Mouse (Mus musculus): ENCODE measurements around the gene Igf2bp2. TPM values are rescaled to one million over a fixed set of nuclear protein-coding genes. Genes with fewer than 3 reads are reported as not detected.

The Igf2bp2 gene
- total RNA-seq, 2 experiments from 2014 or later: 32.2 to 33.8 TPM

DNA sequence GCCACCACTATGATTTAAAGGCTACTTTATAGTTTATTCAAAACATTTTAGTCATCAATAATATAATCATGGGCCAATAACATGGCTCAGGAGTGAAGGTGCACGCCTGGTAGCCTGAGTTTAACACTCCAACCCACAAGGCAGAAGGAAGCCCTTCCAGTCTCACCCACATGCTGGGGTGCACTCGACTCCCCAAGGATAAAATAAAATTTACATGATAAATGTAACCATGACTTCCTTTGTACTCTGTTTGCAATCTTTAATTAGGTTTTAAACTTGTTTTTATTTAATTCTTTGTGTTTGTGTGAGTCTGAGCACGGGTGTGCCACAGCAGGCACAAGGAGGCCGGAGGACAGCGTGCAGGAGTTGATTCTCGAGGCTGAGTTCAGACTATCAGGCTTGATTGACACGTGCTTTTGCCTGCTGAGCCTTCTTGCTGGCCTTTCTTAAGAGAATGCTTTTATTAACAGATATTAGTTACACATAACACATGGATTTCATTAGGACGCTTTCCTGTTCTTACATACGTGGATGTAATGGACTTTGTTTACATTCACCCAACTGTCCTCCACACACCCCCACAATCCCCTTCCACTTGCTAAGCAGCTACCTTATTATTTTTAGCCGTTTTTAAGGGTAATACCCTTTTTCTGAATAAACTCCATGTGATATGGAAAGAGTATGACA is 13.3 kb downstream of the Igf2bp2 start:
- no peak for DNase-seq (ENCODE audit: low spot score in 2 of 2)

DNA sequence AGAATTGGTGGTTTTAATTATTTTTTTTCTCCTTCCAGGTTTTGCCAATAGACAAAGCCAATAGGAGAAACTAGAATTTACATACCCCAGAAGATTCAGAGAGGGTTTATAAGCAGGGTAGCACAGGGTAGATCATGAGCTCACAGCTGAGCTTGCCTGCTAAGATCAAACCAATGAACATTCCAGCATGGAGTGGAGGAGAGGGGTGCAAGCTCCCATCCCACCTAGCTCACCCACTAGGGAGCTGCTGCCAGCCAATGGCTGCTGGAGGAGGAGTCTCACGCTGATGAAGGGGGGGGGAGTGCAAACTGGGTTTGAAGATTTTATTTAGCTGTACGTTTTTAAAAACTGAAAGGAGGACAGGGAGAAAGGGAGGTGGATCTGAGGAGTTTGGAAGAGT is 14.0 kb downstream of the Igf2bp2 start:
- no peak for DNase-seq (ENCODE audit: low spot score in 2 of 2)

DNA sequence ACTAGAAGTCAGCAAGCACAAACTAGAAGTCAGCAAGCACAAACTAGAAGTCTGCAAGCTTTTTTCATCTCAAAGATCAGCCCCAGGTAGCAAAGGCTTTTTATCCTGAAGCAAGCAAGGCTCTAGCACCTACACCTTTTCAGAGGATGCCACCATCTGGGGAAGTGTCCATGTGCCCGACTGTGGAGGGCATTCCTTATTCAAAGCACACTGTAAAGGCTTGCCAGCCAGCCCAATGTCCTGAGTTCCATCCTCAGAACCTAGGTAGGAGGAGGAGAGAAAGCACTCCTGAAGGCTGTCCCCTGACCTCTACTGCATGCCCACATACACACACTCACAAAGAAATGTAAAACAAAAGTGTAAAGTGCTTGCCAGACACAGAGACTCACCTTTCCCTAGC is 16.0 kb downstream of the Igf2bp2 start:
- no peak for DNase-seq (ENCODE audit: low spot score in 2 of 2)

DNA sequence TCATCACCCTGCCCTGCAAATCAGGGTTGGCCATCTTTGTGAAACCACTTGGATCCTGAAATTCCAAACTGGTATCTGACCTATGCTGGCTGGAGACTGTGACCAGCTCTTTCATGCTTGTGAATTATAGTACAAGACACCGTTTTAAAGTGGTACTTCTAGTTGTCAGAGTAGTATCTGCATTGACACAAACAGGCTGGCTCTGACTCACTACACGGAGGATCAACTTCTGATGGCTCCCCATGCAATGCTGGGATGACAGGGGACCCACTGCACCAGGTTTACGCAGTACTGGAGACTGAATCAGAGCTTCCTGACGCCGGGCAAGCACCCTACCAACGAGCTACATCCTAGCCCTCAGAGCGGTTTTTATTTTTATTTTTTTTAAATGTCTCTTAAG is 17.0 kb downstream of the Igf2bp2 start:
- no peak for DNase-seq (ENCODE audit: low spot score in 2 of 2)

DNA sequence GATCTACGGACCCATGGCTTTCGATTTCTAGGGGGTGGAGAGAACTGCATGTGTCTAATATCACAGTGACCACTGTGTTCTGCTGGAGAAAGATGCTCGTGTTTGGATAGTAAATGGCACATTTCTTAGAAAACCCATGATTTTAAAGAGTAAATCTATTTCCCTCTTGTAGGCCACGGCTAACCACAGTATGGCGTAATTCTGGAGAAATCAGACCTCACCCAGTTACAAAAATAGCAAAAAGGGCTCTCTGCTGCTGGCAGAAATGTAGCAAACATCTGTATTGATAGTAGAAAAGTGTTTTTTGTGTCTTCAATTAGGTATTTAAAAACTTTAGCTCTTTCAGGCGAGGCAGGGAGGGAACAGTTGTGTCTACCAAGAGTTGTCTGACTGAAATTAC is 18.6 kb downstream of the Igf2bp2 start:
- DNase-seq (ENCODE audit: low spot score in 2 of 2): no peak

DNA sequence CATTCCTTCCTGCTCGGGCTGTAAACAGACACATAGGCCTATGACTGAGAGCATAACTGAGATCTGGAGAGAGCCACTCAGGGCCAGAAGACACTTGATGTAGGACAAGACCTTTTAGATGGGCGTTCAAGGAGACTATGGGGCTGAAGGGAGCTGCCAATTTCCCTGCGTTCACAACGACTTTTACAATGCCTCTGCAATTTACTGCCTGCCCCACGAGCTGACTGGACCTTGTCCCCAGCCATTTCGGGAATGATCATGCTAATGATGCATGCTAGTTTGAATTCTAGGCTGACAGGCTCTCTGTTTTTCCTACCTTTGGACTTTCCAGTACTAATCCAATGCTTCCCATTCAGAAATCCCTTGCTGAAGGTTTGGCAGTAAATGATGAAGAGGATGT is 22.2 kb downstream of the Igf2bp2 start:
- DNase-seq (ENCODE audit: low spot score in 2 of 2): no peak

DNA sequence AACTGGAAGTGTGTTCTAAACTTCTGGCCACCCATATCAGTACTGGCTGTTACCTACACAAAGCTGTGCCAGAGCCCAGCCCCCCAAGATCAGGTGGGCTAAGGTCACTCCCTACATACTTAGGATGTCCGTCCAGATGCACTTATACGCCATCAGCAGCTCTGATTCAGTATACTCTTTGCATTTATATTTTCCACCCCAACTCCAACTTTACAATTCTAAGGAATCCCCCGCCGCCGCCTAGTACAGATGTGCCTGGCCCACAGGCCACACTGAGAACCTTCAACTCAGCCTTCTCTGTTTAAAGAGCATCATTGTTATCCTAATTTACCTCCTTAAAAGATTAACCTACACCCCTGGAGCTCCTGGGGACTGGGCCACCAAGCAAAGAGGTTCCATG is 23.3 kb downstream of the Igf2bp2 start:
- no peak for DNase-seq (ENCODE audit: low spot score in 2 of 2)

DNA sequence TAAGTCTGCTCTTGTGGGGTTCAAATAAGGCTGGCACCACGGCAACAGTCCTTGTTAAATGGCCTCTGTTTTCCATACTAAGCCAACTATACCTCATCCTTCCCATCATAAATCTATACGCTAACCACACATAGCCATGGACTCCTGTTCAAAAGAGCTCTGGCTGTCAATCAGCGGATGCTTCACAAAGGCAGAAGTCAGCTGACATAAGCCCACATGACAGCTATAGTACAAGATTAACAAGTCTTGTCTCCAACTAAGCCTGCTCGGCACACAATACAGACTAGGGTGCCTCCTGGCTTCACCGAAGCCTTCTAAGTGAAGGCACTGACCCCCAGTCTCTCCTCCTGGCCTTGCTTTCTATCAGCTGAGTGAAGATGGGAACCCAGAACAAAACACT is 26.9 kb downstream of the Igf2bp2 start:
- DNase-seq (ENCODE audit: low spot score in 2 of 2): no peak

DNA sequence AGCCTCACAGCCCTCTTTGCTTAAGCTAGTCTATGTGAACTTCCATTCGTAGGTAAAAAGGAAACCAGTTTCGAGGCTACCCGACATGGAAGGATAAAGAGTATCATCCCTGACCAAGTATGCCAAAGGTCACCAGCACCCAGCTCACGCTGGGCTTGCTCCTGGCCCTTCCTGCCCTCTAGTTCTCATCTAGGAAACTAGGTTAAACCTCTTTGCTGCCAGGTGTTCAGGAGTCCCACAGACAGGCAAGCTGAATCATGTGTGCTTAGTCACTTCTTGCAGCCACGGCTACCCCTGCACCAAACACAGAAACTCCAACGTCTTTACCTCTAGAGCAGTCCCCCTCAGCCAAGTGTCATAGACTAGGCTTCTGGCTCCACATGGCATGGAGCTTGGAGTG is 31.8 kb downstream of the Igf2bp2 start:
- DNase-seq (ENCODE audit: low spot score in 2 of 2): no peak

DNA sequence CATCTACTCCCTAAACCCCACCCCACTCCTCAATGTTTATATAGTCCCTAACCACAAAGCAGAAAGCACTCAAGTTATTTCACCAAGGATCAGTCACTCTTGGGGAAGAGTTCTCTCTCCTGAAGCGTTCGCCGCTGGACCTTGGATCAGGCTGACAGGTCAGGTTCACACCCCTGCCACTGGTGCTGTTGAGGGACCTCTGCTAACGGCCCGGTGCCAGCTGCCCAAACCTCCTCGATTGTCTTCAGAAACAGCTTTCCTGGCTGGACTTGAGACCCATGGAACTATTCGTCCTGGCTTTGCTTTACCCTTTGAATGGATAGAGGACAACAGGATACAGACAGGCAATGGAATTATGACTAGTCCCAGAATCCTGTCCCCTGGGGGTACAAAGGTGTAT is 33.6 kb downstream of the Igf2bp2 start:
- no peak for DNase-seq (ENCODE audit: low spot score in 2 of 2)

DNA sequence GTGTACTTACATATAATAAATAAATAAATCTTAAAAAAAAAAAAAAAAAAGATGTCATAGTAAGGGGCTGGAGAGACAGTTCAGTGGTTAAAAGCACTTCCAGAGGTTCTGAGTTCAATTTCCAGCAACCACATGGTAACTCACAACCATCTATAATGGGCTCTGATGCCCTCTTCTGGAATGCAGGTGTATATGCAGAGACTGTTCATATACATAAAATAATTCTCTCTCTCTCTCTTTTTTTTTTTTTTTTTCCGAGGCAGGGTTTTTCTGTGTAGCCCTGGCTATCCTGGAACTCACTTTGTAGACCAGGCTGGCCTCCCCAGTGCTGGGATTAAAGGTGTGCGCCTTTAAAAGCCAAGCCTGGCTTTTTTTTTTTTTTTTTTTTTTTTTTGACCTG is 34.5 kb downstream of the Igf2bp2 start:
- DNase-seq (ENCODE audit: low spot score in 2 of 2): no peak

DNA sequence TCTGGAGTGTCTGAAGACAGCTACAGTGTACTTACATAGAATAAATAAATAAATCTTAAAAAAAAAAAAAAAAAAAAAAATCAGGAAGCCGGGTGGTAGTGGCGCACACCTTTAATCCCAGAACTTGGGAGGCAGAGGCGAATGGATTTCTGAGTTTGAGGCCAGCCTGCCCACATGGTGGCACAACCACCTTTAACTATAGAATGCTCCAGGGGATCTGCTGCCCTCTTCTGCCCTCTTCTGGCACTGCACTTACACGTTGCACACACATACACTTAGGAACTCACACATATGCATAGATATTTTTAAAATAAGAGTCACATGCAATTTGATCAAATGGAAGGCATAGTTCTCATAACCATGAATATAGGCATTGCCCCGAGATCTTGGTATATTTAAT is 35.3 kb downstream of the Igf2bp2 start:
- DNase-seq (ENCODE audit: low spot score in 2 of 2): no peak

DNA sequence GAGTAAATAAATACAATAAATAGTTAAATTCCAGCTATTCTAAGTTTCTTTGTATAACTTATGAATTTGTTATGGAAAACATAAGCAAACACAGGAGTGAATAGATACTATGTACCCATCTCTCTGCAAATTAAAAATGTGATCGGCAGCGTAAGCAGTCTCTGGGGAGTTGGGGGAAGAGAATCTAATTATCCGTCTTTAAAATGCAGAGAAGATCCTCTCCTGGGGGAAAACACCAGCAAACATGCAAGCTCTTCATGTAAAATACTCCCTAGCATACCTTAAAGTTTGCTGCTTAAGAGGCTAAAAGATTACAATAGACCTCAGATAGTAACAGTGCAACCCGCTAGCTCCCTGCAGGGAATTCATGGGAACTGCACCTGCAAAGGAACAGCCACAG is 36.2 kb downstream of the Igf2bp2 start:
- no peak for DNase-seq (ENCODE audit: low spot score in 2 of 2)

DNA sequence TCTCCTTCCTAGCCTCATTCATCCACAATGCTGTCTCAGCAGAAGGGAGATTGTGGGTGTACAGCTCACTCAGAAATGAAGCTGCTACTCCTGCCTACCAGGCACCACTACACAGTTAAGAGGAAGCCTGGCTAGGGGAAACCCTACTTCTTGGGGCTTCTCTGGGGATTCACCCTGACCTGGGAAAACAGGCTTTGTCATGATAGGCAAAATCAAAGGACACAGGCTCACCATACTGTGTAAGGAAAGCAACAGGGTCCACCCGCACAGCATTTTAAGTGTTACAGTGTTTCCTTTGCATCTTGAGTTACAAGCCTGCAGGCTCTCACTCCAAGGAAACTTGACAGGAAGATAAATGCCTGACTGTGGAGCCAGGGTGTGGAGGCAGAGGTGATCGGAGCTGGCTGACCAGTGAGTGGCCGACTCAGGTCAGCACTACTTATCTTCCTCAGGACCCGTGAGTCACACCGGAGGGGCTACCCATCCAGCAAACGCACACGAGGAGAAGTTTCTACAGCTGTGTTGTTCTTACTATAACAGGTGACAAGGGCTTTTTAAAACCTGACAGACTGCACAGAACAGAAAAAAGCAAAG is 38.7 kb downstream of the Igf2bp2 start:
- no peak for DNase-seq (ENCODE audit: low spot score in 2 of 2)

DNA sequence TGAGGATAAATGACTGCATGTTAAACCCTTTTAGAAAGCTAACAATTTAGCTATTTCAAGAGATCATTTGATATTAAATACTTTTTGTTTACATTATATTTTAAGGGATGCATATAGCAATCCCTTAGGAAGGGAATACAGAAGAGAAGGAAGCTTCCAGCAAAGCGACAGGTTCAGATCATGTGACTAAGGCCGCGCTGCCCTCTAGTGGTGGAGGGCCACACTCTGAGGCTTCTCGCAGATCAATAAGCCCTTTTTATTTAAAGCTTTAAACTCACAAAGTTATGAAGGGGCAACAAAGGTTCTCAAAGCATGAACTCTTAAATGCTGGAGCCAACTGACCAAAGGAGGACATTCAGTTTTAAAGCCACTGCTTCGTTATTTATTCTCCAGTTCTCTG is 39.4 kb downstream of the Igf2bp2 start:
- peak; percentile 29 to 60 for DNase-seq (ENCODE audit: low spot score in 2 of 2)

DNA sequence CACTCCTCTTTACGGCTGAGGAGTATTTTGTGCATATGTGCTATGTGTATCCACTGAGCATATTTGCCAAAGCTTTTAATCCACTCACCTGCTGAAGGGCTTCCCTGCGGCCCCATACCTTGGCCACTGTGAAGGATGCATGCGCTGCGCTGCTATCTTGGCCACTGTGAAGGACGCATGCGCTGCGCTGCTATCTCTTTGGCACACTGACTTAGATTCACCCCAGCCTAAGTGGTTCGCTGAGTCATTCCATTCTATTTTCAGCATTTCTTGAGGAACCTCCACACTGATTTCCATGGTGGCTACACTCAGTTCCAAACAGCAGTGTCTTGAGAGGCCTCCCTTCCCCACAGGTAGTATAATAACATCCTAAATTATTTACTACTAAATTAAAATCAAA is 42.0 kb downstream of the Igf2bp2 start:
- DNase-seq (ENCODE audit: low spot score in 2 of 2): no peak

DNA sequence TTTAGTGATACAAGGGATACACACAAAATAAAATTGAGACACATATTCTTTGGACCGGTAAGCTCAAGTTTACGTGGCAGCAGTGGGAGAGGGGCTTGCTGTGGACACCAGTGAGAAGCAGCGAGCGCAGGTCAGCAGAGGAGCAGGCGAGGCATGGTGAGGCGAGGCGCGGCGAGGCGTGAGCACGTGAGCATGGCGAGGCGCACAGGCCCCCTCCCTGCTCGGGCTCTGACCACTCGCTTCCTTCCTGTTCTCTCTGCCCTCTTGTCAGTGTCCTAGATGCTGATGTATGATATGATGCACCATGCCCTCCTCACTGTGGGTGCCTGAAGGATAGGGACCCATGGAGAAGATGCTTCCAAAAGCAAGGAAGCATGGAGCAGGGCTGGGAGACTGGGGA is 43.6 kb downstream of the Igf2bp2 start:
- no peak for DNase-seq (ENCODE audit: low spot score in 2 of 2)

DNA sequence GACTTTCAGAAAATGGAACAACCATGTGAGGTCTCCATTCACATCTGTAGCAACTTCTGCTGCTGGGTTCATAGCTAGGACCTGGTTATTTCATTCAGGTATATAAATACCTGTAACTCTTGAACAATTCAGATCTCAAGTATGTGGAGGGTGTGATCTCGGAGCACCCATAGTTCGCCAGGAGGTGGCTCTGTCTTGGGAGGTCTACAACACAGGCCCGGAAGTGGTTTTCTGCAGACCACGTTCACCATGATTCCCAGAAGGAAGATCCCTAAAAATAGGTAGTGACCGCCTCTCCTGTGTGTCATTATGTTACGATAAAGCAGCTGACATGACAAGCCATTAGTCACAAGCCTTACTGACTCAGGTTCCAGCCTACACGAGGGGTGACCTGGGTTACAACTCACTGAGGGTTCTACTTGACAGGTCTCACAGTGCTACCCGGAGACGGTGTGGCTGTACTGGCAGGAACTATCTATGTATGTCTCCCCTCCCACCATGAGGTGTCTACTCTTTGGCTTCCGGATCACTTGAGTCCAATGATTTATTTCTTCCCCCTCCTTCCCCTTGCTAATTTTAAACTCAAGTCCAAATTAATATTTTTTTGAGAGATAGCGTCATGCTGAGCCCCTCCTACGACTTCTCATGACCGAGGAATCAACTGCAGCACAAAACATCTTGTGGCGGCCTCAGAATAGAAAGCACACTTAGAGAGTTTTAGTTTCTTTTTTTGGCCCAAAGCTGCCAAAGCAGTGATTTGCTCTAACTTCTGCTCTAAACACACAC is 44.2 kb downstream of the Igf2bp2 start:
- no peak for DNase-seq (ENCODE audit: low spot score in 2 of 2)

DNA sequence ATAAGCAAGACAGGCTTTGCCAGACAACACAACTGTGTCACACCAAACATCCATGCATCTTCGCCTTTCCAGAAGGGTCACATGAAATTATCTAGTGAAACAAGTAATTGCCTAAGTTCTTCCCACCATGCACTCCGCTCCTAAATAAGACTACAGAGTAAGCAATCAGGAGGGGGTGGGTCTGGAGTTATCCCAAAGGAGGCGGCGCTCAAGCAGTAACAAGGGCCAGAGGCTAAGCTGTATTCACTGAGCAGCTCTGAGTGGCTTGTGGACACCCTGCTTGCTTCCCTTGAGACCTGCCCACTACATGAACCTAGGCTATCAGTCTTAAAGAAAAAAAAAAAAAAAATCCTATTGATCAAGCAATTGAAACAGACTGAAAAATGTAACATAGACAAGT is 44.9 kb downstream of the Igf2bp2 start:
- no peak for DNase-seq (ENCODE audit: low spot score in 2 of 2)

DNA sequence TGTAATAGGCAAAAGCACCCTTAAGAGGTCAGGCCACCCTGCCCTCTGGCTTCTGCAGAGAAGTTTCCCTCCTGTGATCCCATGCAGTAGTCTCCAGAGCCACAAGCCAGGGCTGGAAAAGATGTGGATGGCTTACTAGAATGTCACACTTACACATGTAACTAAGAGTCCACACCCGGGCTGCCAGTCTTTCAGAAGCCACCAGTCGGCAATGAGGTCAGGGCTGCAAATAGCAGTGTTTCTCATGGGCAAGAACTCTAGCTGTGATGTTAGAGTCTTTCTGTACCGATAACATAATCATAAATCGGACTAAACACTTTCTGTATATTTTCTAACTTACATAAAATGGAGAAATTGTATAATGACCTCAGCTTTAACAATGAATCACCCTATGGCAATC is 46.4 kb downstream of the Igf2bp2 start:
- no peak for DNase-seq (ENCODE audit: low spot score in 2 of 2)

DNA sequence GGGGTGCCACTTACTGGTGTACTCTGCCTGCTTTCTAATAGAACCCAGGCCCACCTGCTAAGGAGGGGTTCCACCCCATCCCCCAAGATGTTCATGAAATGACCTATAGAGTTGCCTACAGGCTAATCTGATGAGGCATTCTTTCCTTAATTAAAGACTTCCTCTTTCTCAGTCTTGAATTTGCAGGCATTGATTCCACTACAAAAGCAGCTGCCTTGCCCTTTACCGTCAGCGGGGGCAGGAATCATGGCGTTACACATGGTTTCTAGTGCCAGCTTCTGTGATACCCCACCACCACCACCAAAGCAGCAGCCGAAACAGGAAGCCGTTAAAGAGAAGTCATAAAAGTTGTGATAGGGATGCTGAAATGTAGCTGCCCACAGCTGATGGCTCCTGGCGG is 47.0 kb downstream of the Igf2bp2 start:
- no peak for DNase-seq (ENCODE audit: low spot score in 2 of 2)

DNA sequence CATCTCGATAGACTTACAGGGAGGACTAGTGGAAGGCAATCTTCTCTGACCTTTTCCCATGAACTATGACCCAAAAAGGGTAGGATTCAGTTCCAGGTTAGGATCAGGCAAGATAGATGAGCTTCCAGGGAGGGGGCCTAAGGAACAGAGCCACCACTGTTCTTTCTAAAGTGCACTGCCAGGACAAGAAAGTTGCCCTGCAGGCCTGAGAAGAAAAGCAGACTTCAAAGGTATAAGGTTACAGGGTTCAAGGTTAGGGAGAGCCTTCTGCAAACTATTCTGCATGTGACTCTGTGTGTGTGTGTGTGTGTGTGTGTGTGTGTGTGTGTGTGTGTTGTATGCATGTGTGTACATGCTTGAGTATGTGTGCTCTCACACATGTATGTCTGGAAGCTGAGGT is 53.1 kb downstream of the Igf2bp2 start:
- DNase-seq (ENCODE audit: low spot score in 2 of 2): no peak

DNA sequence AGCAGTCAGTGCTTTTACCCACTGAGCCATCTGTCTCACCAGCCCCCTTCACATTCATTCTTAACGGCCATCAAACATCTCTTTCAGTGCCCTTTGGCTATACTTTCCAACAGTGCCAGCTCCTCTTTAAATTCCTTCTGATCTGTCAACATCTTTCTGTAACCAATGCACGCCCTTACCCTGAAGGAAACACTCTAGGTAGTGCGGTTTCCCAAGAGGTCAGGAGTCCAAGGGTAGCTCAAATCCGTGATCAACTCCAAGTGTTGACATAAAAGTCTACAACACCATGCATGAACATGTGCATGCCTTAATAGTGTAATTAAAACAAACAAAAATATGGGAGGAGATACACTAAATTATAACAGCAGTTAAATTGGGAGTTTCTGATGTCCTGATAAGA is 53.9 kb downstream of the Igf2bp2 start:
- DNase-seq (ENCODE audit: low spot score in 2 of 2): no peak
